Mouse (Mus musculus): ENCODE data around the gene Fcho1. TPM values are rescaled to one million over a fixed set of nuclear protein-coding genes. Genes with fewer than 3 reads are reported as not detected.

Gene Fcho1
- 0.38 TPM for polyA plus RNA-seq (2014; fragmentation: Illumina TruSeq; extraction: RNeasy Lipid Tissue Mini Kit (QIAGEN cat#74804); ENCODE audit: low read depth, low replicate concordance)

DNA sequence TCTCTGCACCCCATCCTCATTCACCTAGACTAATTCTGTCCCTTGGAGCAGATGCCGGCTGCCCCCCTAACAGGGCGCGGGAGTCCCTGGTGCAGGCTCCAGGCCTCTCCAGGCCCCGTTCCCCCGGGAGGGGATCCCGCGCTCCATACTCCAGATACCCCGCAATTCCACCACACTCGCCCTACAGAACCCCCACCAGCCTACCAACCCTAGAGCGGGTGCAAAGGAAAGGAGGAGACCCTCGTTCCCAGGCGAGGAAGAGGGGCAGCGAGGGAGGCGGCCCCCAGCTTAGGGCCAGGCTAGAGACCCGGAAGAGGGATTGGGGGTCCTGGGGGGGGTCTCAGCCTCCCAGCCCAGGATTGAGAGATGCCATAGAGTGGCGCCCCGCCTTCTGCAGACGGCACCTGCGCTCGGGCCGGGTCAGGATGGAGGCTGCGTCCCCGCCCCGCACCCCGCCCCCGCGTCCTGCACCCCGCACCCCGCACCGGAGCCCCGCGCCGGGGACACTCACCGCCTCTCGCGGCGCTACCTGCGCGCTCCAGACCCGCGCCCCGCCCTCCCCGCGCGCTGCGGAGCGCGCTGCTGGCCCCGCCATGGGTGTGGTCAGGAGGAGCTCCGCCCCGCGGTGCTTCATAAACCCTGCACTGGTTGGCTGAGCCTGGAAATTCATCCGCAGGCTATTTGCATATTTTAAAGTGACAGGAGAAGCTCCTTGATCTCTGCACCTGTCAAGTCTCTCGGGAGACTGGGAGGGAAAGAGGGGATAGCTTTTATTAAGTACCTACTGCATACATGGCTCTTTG lies at the start of gene Fcho1:
TSS of gene Fcho1 (minus strand) at position 595 of the 803 bp plus-strand sequence.

DNA sequence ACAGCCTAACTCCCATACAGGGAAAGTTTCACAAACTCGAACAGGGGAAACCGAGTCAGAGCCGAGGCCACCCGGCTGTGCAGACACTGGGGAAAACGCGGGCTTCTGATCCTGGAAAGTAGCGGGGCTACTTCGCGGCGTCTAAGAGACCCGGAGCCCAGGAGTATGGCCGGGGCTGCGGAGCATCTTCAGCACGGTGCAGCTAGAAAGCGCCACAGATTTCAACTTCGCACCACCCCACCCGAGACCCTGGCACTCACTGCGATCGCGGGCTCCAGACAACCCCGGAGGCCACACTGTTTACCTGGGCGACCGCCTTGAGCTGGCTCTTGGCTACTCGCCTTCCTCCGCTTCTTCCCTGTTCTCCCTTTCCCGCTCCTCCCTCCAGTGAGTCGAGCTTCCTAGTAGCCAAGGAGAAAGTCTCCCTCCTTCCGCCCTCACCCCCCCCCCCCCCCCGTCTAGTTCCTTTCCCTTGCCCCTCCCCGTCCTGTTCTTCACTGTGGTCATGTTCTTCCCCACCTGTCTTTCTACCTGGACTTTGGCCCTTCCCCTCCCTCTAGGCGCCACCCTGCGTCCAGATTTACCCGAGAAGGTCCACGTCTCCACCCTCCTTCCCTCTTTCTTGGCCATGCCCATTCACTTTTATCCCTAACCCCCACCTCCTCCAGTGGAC lies 24.0 kb downstream of the Fcho1 start, which contains the start of gene B3gnt3:
TSS of gene B3gnt3 (minus strand) at position 376 of the 673 bp plus-strand sequence.

GRCm38 (mm10) chr8:71689028-71689427 lies 36.5 kb downstream of the Fcho1 start, which contains the start of gene Insl3:
Insl3 (plus strand) TSS chr8:71689214.

GRCm38 (mm10) chr8:71676020-71676741 lies 49.3 kb downstream of the Fcho1 start, which contains the start of gene Jak3:
Jak3 (plus strand) TSS chr8:71676296.

DNA sequence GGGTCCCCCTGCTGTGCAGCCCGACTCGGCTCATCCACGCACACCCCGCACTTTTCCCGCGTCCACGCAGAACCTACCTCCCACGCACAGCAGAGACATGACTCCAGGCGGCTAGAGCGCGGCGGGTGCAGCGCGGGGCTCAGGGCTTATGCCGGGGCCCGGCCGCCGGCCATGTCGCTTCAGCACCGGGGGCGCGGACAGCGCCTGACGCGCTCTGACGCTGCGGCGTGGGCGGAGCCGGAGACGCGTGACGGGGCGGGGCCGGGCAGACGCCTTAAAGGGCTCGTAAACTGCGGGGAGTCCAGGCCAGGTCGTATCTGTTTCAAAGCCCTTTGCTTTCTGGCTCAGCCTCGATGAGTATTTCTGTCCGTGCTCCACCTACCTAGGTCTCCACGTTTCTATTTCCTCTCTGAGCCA lies 54.0 kb downstream of the Fcho1 start, which contains the start of gene Unc13a:
TSS of gene Unc13a (minus strand) at position 209 of the 417 bp plus-strand sequence.

Other genes with a start within 250 kb of the Fcho1 start
- gene Ano8, start 239.8 kb downstream of the Fcho1 start, polyA plus RNA-seq (2014; fragmentation: Illumina TruSeq; extraction: RNeasy Lipid Tissue Mini Kit (QIAGEN cat#74804); ENCODE audit: low read depth, low replicate concordance) = 2.6 TPM
- 2.2 TPM for gene Gtpbp3, start 237.6 kb downstream of the Fcho1 start, polyA plus RNA-seq (2014; fragmentation: Illumina TruSeq; extraction: RNeasy Lipid Tissue Mini Kit (QIAGEN cat#74804); ENCODE audit: low read depth, low replicate concordance)
- gene Plvap, start 214.0 kb downstream of the Fcho1 start, polyA plus RNA-seq (2014; fragmentation: Illumina TruSeq; extraction: RNeasy Lipid Tissue Mini Kit (QIAGEN cat#74804); ENCODE audit: low read depth, low replicate concordance) = 2.2 TPM
- gene Ccdc194, start 200.0 kb downstream of the Fcho1 start, polyA plus RNA-seq (2014; fragmentation: Illumina TruSeq; extraction: RNeasy Lipid Tissue Mini Kit (QIAGEN cat#74804); ENCODE audit: low read depth, low replicate concordance) = not detected
- 1.5 TPM for gene Bst2, start 188.3 kb downstream of the Fcho1 start, polyA plus RNA-seq (2014; fragmentation: Illumina TruSeq; extraction: RNeasy Lipid Tissue Mini Kit (QIAGEN cat#74804); ENCODE audit: low read depth, low replicate concordance)
- 3.3 TPM for gene Mvb12a, start 182.8 kb downstream of the Fcho1 start, polyA plus RNA-seq (2014; fragmentation: Illumina TruSeq; extraction: RNeasy Lipid Tissue Mini Kit (QIAGEN cat#74804); ENCODE audit: low read depth, low replicate concordance)
- not detected for gene Tmem221, start 166.8 kb downstream of the Fcho1 start, polyA plus RNA-seq (2014; fragmentation: Illumina TruSeq; extraction: RNeasy Lipid Tissue Mini Kit (QIAGEN cat#74804); ENCODE audit: low read depth, low replicate concordance)
- gene Nxnl1, start 159.1 kb downstream of the Fcho1 start, polyA plus RNA-seq (2014; fragmentation: Illumina TruSeq; extraction: RNeasy Lipid Tissue Mini Kit (QIAGEN cat#74804); ENCODE audit: low read depth, low replicate concordance) = not detected
- 2.5 TPM for gene Slc27a1, start 156.8 kb downstream of the Fcho1 start, polyA plus RNA-seq (2014; fragmentation: Illumina TruSeq; extraction: RNeasy Lipid Tissue Mini Kit (QIAGEN cat#74804); ENCODE audit: low read depth, low replicate concordance)
- gene Pgls, start 133.5 kb downstream of the Fcho1 start, polyA plus RNA-seq (2014; fragmentation: Illumina TruSeq; extraction: RNeasy Lipid Tissue Mini Kit (QIAGEN cat#74804); ENCODE audit: low read depth, low replicate concordance) = 0.76 TPM
- gene Fam129c, start 128.1 kb downstream of the Fcho1 start, polyA plus RNA-seq (2014; fragmentation: Illumina TruSeq; extraction: RNeasy Lipid Tissue Mini Kit (QIAGEN cat#74804); ENCODE audit: low read depth, low replicate concordance) = 1.0 TPM
- gene Colgalt1, start 114.7 kb downstream of the Fcho1 start, polyA plus RNA-seq (2014; fragmentation: Illumina TruSeq; extraction: RNeasy Lipid Tissue Mini Kit (QIAGEN cat#74804); ENCODE audit: low read depth, low replicate concordance) = 44.9 TPM
- gene Unc13a, start 54.0 kb downstream of the Fcho1 start, polyA plus RNA-seq (2014; fragmentation: Illumina TruSeq; extraction: RNeasy Lipid Tissue Mini Kit (QIAGEN cat#74804); ENCODE audit: low read depth, low replicate concordance) = 0.35 TPM
- not detected for gene Jak3, start 49.4 kb downstream of the Fcho1 start, polyA plus RNA-seq (2014; fragmentation: Illumina TruSeq; extraction: RNeasy Lipid Tissue Mini Kit (QIAGEN cat#74804); ENCODE audit: low read depth, low replicate concordance)
- gene Insl3, start 36.5 kb downstream of the Fcho1 start, polyA plus RNA-seq (2014; fragmentation: Illumina TruSeq; extraction: RNeasy Lipid Tissue Mini Kit (QIAGEN cat#74804); ENCODE audit: low read depth, low replicate concordance) = not detected
- gene B3gnt3, start 23.9 kb downstream of the Fcho1 start, polyA plus RNA-seq (2014; fragmentation: Illumina TruSeq; extraction: RNeasy Lipid Tissue Mini Kit (QIAGEN cat#74804); ENCODE audit: low read depth, low replicate concordance) = 169 TPM
- 18.0 TPM for gene Zfp709, start 156.3 kb upstream of the Fcho1 start, polyA plus RNA-seq (2014; fragmentation: Illumina TruSeq; extraction: RNeasy Lipid Tissue Mini Kit (QIAGEN cat#74804); ENCODE audit: low read depth, low replicate concordance)
- gene Zfp882, start 182.9 kb upstream of the Fcho1 start, polyA plus RNA-seq (2014; fragmentation: Illumina TruSeq; extraction: RNeasy Lipid Tissue Mini Kit (QIAGEN cat#74804); ENCODE audit: low read depth, low replicate concordance) = 8.5 TPM
- gene Zfp617, start 182.9 kb upstream of the Fcho1 start, polyA plus RNA-seq (2014; fragmentation: Illumina TruSeq; extraction: RNeasy Lipid Tissue Mini Kit (QIAGEN cat#74804); ENCODE audit: low read depth, low replicate concordance) = 149 TPM
- gene Zfp961, start 225.3 kb upstream of the Fcho1 start, polyA plus RNA-seq (2014; fragmentation: Illumina TruSeq; extraction: RNeasy Lipid Tissue Mini Kit (QIAGEN cat#74804); ENCODE audit: low read depth, low replicate concordance) = 51.1 TPM

All from sigmoid colon, adult 10 weeks (tissue).